Mouse (Mus musculus) liver, embryonic 11.5 days (tissue): ENCODE data around the gene Spata20. TPM values are rescaled to one million over a fixed set of nuclear protein-coding genes. Genes with fewer than 3 reads are reported as not detected.

ENCODE experiments used
- ATAC-seq: fragments of 200-750 bp; cut with Nextera tagmentation; replicated peaks from 2 replicates; pipeline ENCODE4 v1.8.0; 2017; ENCODE audit warnings: moderate number of reproducible peaks, mild to moderate bottlenecking, moderate TSS enrichment, moderate library complexity; ENCODE audit not compliant: low FRiP score
- DNase-seq: peaks from one replicate; pipeline ENCODE4 v3.0.0-alpha.2; 2017; ENCODE audit warnings: low spot score
- H3K27ac ChIP-seq: fragments of 300-500 bp; sonication (generic); 2 replicates; pipeline ENCODE4 v1.5.1; 2014; ENCODE audit warnings: mild to moderate bottlenecking, low read depth, low read length, control low read depth
- H3K27me3 ChIP-seq: fragments of 300-500 bp; sonication (generic); replicated peaks from 2 replicates; pipeline ENCODE4 v1.6.1; 2014; ENCODE audit warnings: low read length, mixed read lengths; ENCODE audit not compliant: control insufficient read depth, insufficient read depth
- H3K36me3 ChIP-seq: fragments of 300-500 bp; sonication (generic); 2 replicates; pipeline ENCODE4 v1.6.1; 2014; ENCODE audit warnings: mild to moderate bottlenecking, low read length, moderate library complexity, mixed read lengths; ENCODE audit not compliant: control insufficient read depth, insufficient read depth
- H3K4me1 ChIP-seq: fragments of 300-500 bp; sonication (generic); replicated peaks from 2 replicates; pipeline ENCODE4 v1.6.1; 2014; ENCODE audit warnings: low read length, mixed read lengths; ENCODE audit not compliant: control insufficient read depth, insufficient read depth
- H3K4me2 ChIP-seq: fragments of 300-500 bp; sonication (generic); 2 replicates; pipeline ENCODE4 v1.6.1; 2014; ENCODE audit warnings: mild to moderate bottlenecking, control low read depth, moderate library complexity
- H3K4me3 ChIP-seq: fragments of 300-500 bp; sonication (generic); 2 replicates; pipeline ENCODE4 v1.5.1; 2014; ENCODE audit warnings: low read depth, low read length, control low read depth
- H3K9ac ChIP-seq: fragments of 300-500 bp; sonication (generic); 2 replicates; pipeline ENCODE4 v1.6.1; 2014; ENCODE audit warnings: low read depth, low read length, control low read depth
- H3K9me3 ChIP-seq: fragments of 300-500 bp; sonication (generic); 2 replicates; pipeline ENCODE4 v1.6.1; 2016; ENCODE audit warnings: low read length, inconsistent platforms, mixed read lengths; ENCODE audit not compliant: control insufficient read depth
- WGBS: fragments of 180-500 bp; shearing (Covaris S2); extraction: QIAGEN DNeasy Blood & Tissue Kit; methylation state at CpG from one replicate; pipeline ENCODE4 v1.1.7; 2014; 5-methylcytosine and 5-hydroxymethylcytosine counted together
- polyA plus RNA-seq: library from polyadenylated mRNA; unstranded; fragments of >200 nt; fragmentation: Nextera tagmentation; extraction: Ambion mirVana; gene quantifications from 2 replicates; pipeline ENCODE4 v1.2.1, GENCODE M21; 2014

Spata20 gene
- polyA plus RNA-seq, 1 experiment from 2014 or later: not detected

- Histone ChIP-seq H3K4me3 (no peak overlapping the region), H3K4me1 (peaks cover 8% of the 10 kb centered on the region), H3K27ac (no peak overlapping the region), H3K4me2 (no peak overlapping the region), H3K9ac (no peak overlapping the region), H3K27me3 (peaks cover 89% of the 10 kb centered on the region), H3K9me3 (no peaks in the 10 kb centered on the region), H3K36me3 (no peaks in the 10 kb centered on the region)
- 26% methylated on average over 11 of the region's 11 CpGs for WGBS
- DNase-seq (no peak), ATAC-seq (no peak)
Observed at GRCm38 (mm10) chr11:94475722-94476121, 10.3 kb downstream of the Spata20 start.

GRCm38 (mm10) chr11:94474544-94474910 is 11.5 kb downstream of the Spata20 start:
- peak overlapping the region; percentile 65 for H3K4me2 ChIP-seq
- peaks cover 92% of the 10 kb centered on the region for H3K27me3 ChIP-seq
- H3K36me3 ChIP-seq: no peaks in the 10 kb centered on the region
- 3% methylated on average over 11 of the region's 11 CpGs for WGBS
- peak; percentile 27 for ATAC-seq
- H3K27ac ChIP-seq: no peak overlapping the region
- no peak overlapping the region for H3K9ac ChIP-seq
- H3K4me1 ChIP-seq: peaks cover 8% of the 10 kb centered on the region
- H3K4me3 ChIP-seq: peak overlapping the region; percentile 57
- H3K9me3 ChIP-seq: no peaks in the 10 kb centered on the region
- no peak for DNase-seq

GRCm38 (mm10) chr11:94473707-94474543 is 12.1 kb downstream of the Spata20 start, which contains the start of gene Cacna1g:
Cacna1g (minus strand) TSS chr11:94474198.
- Histone ChIP-seq H3K27me3 (peaks cover 91% of the 10 kb centered on the region), H3K9me3 (no peaks in the 10 kb centered on the region), H3K27ac (no peak within 1 kb of the TSS), H3K36me3 (no peaks in the 10 kb centered on the region), H3K4me3 (peak within 1 kb of the TSS; percentile 57), H3K4me2 (peak within 1 kb of the TSS; percentile 65), H3K9ac (peak within 1 kb of the TSS; percentile 38; the same call in 1 of the 2 replicates), H3K4me1 (peaks cover 8% of the 10 kb centered on the region)
- ATAC-seq (peak; percentile 88), DNase-seq (peak; percentile 76)
- WGBS: under 1% methylated on average over 54 of the region's 71 CpGs

- peak overlapping the region; percentile 57 for H3K4me3 ChIP-seq
- DNase-seq (peak; percentile 42), ATAC-seq (no peak; the same call in 1 of the 2 replicates)
- no peak overlapping the region for H3K27ac ChIP-seq
- H3K9me3 ChIP-seq: no peaks in the 10 kb centered on the region
- peaks cover 8% of the 10 kb centered on the region for H3K4me1 ChIP-seq
- peak overlapping the region; percentile 38; the same call in 1 of the 2 replicates for H3K9ac ChIP-seq
- peak overlapping the region; percentile 65 for H3K4me2 ChIP-seq
- H3K27me3 ChIP-seq: peaks cover 82% of the 10 kb centered on the region
- H3K36me3 ChIP-seq: no peaks in the 10 kb centered on the region
- 3% methylated on average over 52 of the region's 52 CpGs for WGBS
Observed at GRCm38 (mm10) chr11:94472916-94473706, 12.9 kb downstream of the Spata20 start.

GRCm38 (mm10) chr11:94472585-94472915 is 13.4 kb downstream of the Spata20 start:
- Histone ChIP-seq H3K4me2 (peak overlapping the region; percentile 65), H3K27me3 (peaks cover 78% of the 10 kb centered on the region)
- DNase-seq: no peak

GRCm38 (mm10) chr11:94471740-94472584 is 14.0 kb downstream of the Spata20 start:
- no peak for ATAC-seq
- H3K9me3 ChIP-seq: no peaks in the 10 kb centered on the region
- DNase-seq: no peak
- H3K27ac ChIP-seq: no peak overlapping the region
- peaks cover 11% of the 10 kb centered on the region for H3K4me1 ChIP-seq
- H3K27me3 ChIP-seq: peaks cover 72% of the 10 kb centered on the region
- no peak overlapping the region for H3K9ac ChIP-seq
- H3K4me3 ChIP-seq: peak overlapping the region; percentile 57
- H3K4me2 ChIP-seq: peak overlapping the region; percentile 65
- 3% methylated on average over 17 of the region's 17 CpGs for WGBS
- no peaks in the 10 kb centered on the region for H3K36me3 ChIP-seq

More at GRCm38 (mm10) chr11:94472585-94472915, 13.4 kb downstream of the Spata20 start:
- 2% methylated on average over 15 of the region's 15 CpGs for WGBS
- H3K4me3 ChIP-seq: peak overlapping the region; percentile 57
- no peak for ATAC-seq
- H3K9me3 ChIP-seq: no peaks in the 10 kb centered on the region
- H3K4me1 ChIP-seq: peaks cover 11% of the 10 kb centered on the region
- no peak overlapping the region for H3K9ac ChIP-seq
- H3K27ac ChIP-seq: no peak overlapping the region
- no peaks in the 10 kb centered on the region for H3K36me3 ChIP-seq

- H3K4me2 ChIP-seq: no peak overlapping the region
- ATAC-seq (no peak), DNase-seq (no peak)
- 50% methylated on average over 7 of the region's 7 CpGs for WGBS
- H3K9me3 ChIP-seq: no peaks in the 10 kb centered on the region
- H3K4me1 ChIP-seq: peaks cover 11% of the 10 kb centered on the region
- H3K27me3 ChIP-seq: peaks cover 59% of the 10 kb centered on the region
- H3K36me3 ChIP-seq: no peaks in the 10 kb centered on the region
- no peak overlapping the region for H3K9ac ChIP-seq
- no peak overlapping the region for H3K4me3 ChIP-seq
- no peak overlapping the region for H3K27ac ChIP-seq
Observed at GRCm38 (mm10) chr11:94470391-94470790, 15.6 kb downstream of the Spata20 start.
